Mouse (Mus musculus): Measurements from ENCODE around the gene 1700029H14Rik. TPM values are rescaled to one million over a fixed set of nuclear protein-coding genes. Genes with fewer than 3 reads are reported as not detected.

The 1700029H14Rik gene
- polyA plus RNA-seq, 2 experiments: 0.02 TPM; not detected in 1

- TF ChIP-seq EP300 (IDR thresholded peaks at IDR 0.05; ENCODE audit: low read depth): no peak
- TF ChIP-seq CTCF (IDR thresholded peaks at IDR 0.05; ENCODE audit: low read depth): no peak
- no peaks in the 10 kb centered on the region for H3K36me3 ChIP-seq (replicated peaks; ENCODE audit: control insufficient read depth, insufficient read depth, low read depth)
- no peak for DNase-seq (ENCODE audit: low read depth in 3 of 3, low spot score in 3 of 3)
- no peaks in the 10 kb centered on the region for H3K27me3 ChIP-seq (ENCODE audit: control insufficient read depth, insufficient read depth, low read length)
- H3K4me1 ChIP-seq (replicated peaks; ENCODE audit: control insufficient read depth in 2 of 2, insufficient read depth in 2 of 2, low read length in 1 of 2): no peaks in the 10 kb centered on the region
- no peak overlapping the region for H3K27ac ChIP-seq
- no peak overlapping the region for H3K9ac ChIP-seq (replicated peaks)
- H3K4me3 ChIP-seq (ENCODE audit: insufficient read depth in 1 of 2, low read depth in 2 of 2, low read length in 2 of 2): no peak overlapping the region
- H3K4me2 ChIP-seq (ENCODE audit: low read depth): no peak overlapping the region
- no peaks in the 10 kb centered on the region for H3K9me3 ChIP-seq (ENCODE audit: control insufficient read depth, low read length)
- ATAC-seq (ENCODE audit: insufficient read depth): no peak
- 48% methylated on average over 5 of the region's 5 CpGs for WGBS (ENCODE audit: insufficient replicate concordance)
Measured at GRCm38 (mm10) chr8:13513556-13514370, 48.5 kb downstream of the 1700029H14Rik start.

- no peak overlapping the region for H3K9ac ChIP-seq (replicated peaks)
- no peaks in the 10 kb centered on the region for H3K27me3 ChIP-seq (ENCODE audit: control insufficient read depth, insufficient read depth, low read length)
- WGBS (ENCODE audit: insufficient replicate concordance): 54% methylated on average over 6 of the region's 6 CpGs
- H3K4me2 ChIP-seq (ENCODE audit: low read depth): no peak overlapping the region
- H3K9me3 ChIP-seq (ENCODE audit: control insufficient read depth, low read length): no peaks in the 10 kb centered on the region
- ATAC-seq (ENCODE audit: insufficient read depth) (no peak), DNase-seq (ENCODE audit: low read depth in 3 of 3, low spot score in 3 of 3) (no peak)
- H3K4me1 ChIP-seq (replicated peaks; ENCODE audit: control insufficient read depth in 2 of 2, insufficient read depth in 2 of 2, low read length in 1 of 2): no peaks in the 10 kb centered on the region
- no peak overlapping the region for H3K4me3 ChIP-seq (ENCODE audit: insufficient read depth in 1 of 2, low read depth in 2 of 2, low read length in 2 of 2)
- no peak overlapping the region for H3K27ac ChIP-seq
- no peaks in the 10 kb centered on the region for H3K36me3 ChIP-seq (replicated peaks; ENCODE audit: control insufficient read depth, insufficient read depth, low read depth)
- TF ChIP-seq CTCF (IDR thresholded peaks at IDR 0.05; ENCODE audit: low read depth): no peak
- TF ChIP-seq EP300 (IDR thresholded peaks at IDR 0.05; ENCODE audit: low read depth): no peak
Measured at GRCm38 (mm10) chr8:13512677-13513076, 49.6 kb downstream of the 1700029H14Rik start.

DNA sequence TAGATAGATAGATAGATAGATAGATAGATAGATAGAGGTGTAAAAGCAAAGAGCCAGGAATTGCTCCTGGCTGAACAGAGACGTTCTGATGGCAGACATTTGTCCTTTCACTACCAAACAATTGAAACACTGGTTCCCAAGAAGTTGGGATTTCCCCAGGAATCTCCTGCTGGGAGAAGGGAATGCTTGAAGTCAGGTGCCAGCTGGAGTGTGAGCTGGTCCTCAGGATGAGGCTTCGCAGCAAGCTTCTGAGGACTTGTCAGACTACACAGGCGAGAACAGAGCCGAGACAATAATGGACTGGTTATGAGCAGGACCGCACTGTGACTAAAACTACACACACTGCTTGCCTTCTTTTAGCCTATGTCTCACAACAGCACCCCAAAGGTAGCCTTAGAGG lies 50.2 kb downstream of the 1700029H14Rik start:
- H3K4me2 ChIP-seq (ENCODE audit: low read depth): no peak overlapping the region
- no peak for DNase-seq (ENCODE audit: low read depth in 3 of 3, low spot score in 3 of 3)
- H3K4me1 ChIP-seq (replicated peaks; ENCODE audit: control insufficient read depth in 2 of 2, insufficient read depth in 2 of 2, low read length in 1 of 2): no peaks in the 10 kb centered on the region
- no peak overlapping the region for H3K4me3 ChIP-seq (ENCODE audit: insufficient read depth in 1 of 2, low read depth in 2 of 2, low read length in 2 of 2)
- H3K27ac ChIP-seq: no peak overlapping the region
- WGBS (ENCODE audit: insufficient replicate concordance): 54% methylated on average over 5 of the region's 5 CpGs
- no peak for ATAC-seq (ENCODE audit: insufficient read depth)
- H3K9ac ChIP-seq (replicated peaks): no peak overlapping the region
- TF ChIP-seq EP300 (IDR thresholded peaks at IDR 0.05; ENCODE audit: low read depth): no peak
- no peak for TF ChIP-seq CTCF (IDR thresholded peaks at IDR 0.05; ENCODE audit: low read depth)
- no peaks in the 10 kb centered on the region for H3K36me3 ChIP-seq (replicated peaks; ENCODE audit: control insufficient read depth, insufficient read depth, low read depth)
- no peaks in the 10 kb centered on the region for H3K9me3 ChIP-seq (ENCODE audit: control insufficient read depth, low read length)
- no peaks in the 10 kb centered on the region for H3K27me3 ChIP-seq (ENCODE audit: control insufficient read depth, insufficient read depth, low read length)

DNA sequence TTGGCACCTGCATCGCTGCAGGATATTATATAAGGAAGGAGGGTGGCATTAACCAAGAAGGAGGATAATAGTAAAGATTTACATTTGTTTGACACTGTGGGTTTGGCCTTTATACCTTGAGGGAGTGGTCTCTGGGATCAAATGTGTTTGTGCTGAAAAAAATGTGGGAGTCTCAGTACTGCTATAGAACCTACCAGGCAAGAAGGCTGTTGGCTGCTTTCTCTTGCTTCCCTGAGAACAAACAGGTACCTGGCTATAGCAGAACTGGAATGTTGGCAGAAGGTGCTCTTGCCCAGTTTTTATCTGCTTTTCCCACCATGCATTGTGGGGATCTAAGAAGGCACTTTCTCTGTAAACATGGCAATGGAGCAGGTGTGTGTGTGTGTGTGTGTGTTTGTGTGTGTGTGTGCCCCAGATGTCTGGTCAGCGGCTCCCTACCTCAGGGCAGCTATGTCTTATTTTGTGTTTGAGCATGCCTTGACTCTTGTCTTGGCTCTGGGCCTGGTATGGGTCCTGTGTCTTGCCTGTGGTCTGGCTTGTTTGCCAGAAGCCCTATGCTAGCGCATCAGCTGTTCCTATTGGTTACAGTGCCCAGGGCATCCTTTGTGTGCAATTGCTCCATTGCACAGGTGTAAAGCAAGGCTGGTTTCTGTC lies 54.9 kb downstream of the 1700029H14Rik start:
- no peak for DNase-seq (ENCODE audit: low read depth in 3 of 3, low spot score in 3 of 3)
- H3K4me1 ChIP-seq (replicated peaks; ENCODE audit: control insufficient read depth in 2 of 2, insufficient read depth in 2 of 2, low read length in 1 of 2): no peaks in the 10 kb centered on the region
- H3K9ac ChIP-seq (replicated peaks): no peak overlapping the region
- no peak for ATAC-seq (ENCODE audit: insufficient read depth)
- H3K4me3 ChIP-seq (ENCODE audit: insufficient read depth in 1 of 2, low read depth in 2 of 2, low read length in 2 of 2): no peak overlapping the region
- WGBS (ENCODE audit: insufficient replicate concordance): 55% methylated on average over 3 of the region's 3 CpGs
- no peaks in the 10 kb centered on the region for H3K36me3 ChIP-seq (replicated peaks; ENCODE audit: control insufficient read depth, insufficient read depth, low read depth)
- no peak overlapping the region for H3K27ac ChIP-seq
- TF ChIP-seq EP300 (IDR thresholded peaks at IDR 0.05; ENCODE audit: low read depth) (no peak), CTCF (IDR thresholded peaks at IDR 0.05; ENCODE audit: low read depth) (no peak)
- no peaks in the 10 kb centered on the region for H3K9me3 ChIP-seq (ENCODE audit: control insufficient read depth, low read length)
- no peak overlapping the region for H3K4me2 ChIP-seq (ENCODE audit: low read depth)
- no peaks in the 10 kb centered on the region for H3K27me3 ChIP-seq (ENCODE audit: control insufficient read depth, insufficient read depth, low read length)

- TF ChIP-seq EP300 (IDR thresholded peaks at IDR 0.05; ENCODE audit: low read depth): no peak
- no peak for TF ChIP-seq CTCF (IDR thresholded peaks at IDR 0.05; ENCODE audit: low read depth)
- no peak overlapping the region for H3K27ac ChIP-seq
- no peaks in the 10 kb centered on the region for H3K9me3 ChIP-seq (ENCODE audit: control insufficient read depth, low read length)
- H3K36me3 ChIP-seq (replicated peaks; ENCODE audit: control insufficient read depth, insufficient read depth, low read depth): no peaks in the 10 kb centered on the region
- no peak for ATAC-seq (ENCODE audit: insufficient read depth)
- DNase-seq (ENCODE audit: low read depth in 3 of 3, low spot score in 3 of 3): no peak
- no peak overlapping the region for H3K4me2 ChIP-seq (ENCODE audit: low read depth)
- no peaks in the 10 kb centered on the region for H3K27me3 ChIP-seq (ENCODE audit: control insufficient read depth, insufficient read depth, low read length)
- no peaks in the 10 kb centered on the region for H3K4me1 ChIP-seq (replicated peaks; ENCODE audit: control insufficient read depth in 2 of 2, insufficient read depth in 2 of 2, low read length in 1 of 2)
- WGBS (ENCODE audit: insufficient replicate concordance): 20% methylated on average over 4 of the region's 4 CpGs
- no peak overlapping the region for H3K9ac ChIP-seq (replicated peaks)
- no peak overlapping the region for H3K4me3 ChIP-seq (ENCODE audit: insufficient read depth in 1 of 2, low read depth in 2 of 2, low read length in 2 of 2)
Measured at GRCm38 (mm10) chr8:13506849-13507248, 55.4 kb downstream of the 1700029H14Rik start.
